Mouse (Mus musculus): ENCODE results near the gene Fbxo27. TPM values are rescaled to one million over a fixed set of nuclear protein-coding genes. Genes with fewer than 3 reads are reported as not detected.

Fbxo27 gene
- total RNA-seq, 2 experiments from 2014 or later: 0.59 to 0.69 TPM

DNA sequence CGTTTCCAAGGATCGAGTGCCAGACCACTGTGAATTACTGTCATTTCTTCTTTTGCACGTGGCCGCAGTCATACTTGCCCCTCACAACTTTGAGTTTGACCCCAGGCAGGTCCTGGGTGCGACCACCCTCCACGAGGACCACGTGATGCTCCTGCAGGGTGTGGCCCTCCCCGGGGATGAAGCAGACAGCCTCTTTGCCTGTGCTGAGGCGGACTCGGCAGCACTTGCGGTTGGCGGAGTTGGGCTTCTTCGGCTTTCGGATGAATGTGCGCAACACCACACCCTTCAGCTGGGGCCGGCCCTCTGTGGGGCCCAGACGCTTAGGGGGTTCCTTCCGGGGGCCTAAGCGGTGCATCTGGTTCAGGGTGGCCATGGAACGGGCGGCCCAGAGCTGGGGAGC is 47.2 kb downstream of the Fbxo27 start:
- no peak for DNase-seq
- intact Hi-C loops (cut with DNase I): no loop called here

- intact Hi-C loops (cut with DNase I): no loop called here
- no peak for DNase-seq
These were observed 48.3 kb downstream of the Fbxo27 start for GRCm38 (mm10) chr7:28740949-28741348.

DNA sequence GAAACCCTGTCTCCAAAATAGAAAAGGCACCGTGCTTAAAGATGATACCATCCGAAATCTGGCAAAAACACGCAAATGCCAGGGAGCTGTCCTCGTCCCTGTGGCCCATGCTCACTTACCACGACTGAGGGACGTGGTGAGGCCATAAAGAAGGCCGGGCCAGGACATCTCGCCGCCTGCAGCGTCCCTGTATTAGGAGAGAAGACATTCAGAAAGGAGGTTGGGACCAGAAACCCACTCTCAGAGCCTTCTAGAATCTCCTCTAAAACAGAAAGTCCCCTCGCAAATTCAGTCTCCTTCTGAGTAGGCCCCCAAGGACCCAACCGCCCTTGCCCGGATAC is 48.7 kb downstream of the Fbxo27 start:
- intact Hi-C loops (cut with DNase I): no loop called here
- no peak for DNase-seq

DNA sequence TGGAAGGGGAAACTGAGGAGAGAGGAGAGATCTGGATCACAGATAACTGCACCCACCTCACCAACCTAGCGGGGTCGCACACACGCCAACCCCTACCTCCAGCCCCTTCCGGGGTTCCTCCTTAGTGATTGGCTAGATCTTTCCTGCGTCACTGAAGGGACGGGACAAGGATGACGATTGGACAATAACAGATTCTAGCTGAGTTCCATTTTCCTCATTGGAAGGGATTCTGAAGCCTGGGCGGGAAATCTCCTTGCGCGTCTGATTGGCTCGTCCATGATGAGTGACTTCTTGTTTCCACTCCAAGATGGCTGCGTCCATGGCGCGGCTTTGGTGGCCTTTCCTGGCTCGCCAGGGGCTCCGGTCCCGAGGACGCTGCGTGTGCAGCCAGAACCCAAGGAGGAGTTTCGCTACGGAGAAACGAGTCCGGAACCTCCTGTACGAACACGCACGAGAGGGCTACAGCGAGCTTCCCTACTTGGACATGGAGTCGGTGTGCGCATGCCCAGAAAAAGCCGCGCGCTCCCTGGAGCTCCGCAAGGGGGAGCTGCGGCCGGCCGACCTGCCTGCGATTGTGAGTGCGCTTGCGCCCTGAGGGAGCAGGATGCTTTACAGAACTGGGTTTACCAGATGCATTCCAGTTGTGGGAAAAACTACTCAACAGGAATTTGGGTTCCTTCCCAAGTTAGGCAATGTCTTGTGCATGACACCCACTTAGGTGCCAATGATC is 49.2 kb downstream of the Fbxo27 start, which contains the start of the genes Mrps12 and Sars2:
Mrps12 (minus strand) TSS at position 112 of the 730 bp plus-strand sequence.
Sars2 (plus strand) TSS at position 284 of the 730 bp plus-strand sequence.
- peak; percentile 88 to 97 for DNase-seq
- intact Hi-C loops (cut with DNase I): no loop called here

Other genes with a start within 250 kb of the Fbxo27 start
- gene Lrfn1, start 240.9 kb upstream of the Fbxo27 start, total RNA-seq (2021): under 1 TPM; 0.20 to 0.30 TPM
- gene Ifnl2, start 182.4 kb upstream of the Fbxo27 start, total RNA-seq (2021): not detected
- not detected for gene Ifnl3, start 170.0 kb upstream of the Fbxo27 start, total RNA-seq (2021)
- gene Sycn, start 152.0 kb upstream of the Fbxo27 start, total RNA-seq (2021): not detected
- gene Nccrp1, start 145.6 kb upstream of the Fbxo27 start, total RNA-seq (2021): not detected
- gene Samd4b, start 94.7 kb upstream of the Fbxo27 start, total RNA-seq (2021): 10 to 100 TPM; 11.6 to 13.9 TPM
- gene Pak4, start 94.7 kb upstream of the Fbxo27 start, total RNA-seq (2021): 1 to 10 TPM; 1.8 to 2.5 TPM
- not detected for gene Acp7, start 61.5 kb upstream of the Fbxo27 start, total RNA-seq (2021)
- gene Fbxo17, start 24.0 kb downstream of the Fbxo27 start, total RNA-seq (2021): 1 to 10 TPM; 3.9 to 5.4 TPM
- 10 to 100 TPM; 33.5 to 34.6 TPM for gene Mrps12, start 49.0 kb downstream of the Fbxo27 start, total RNA-seq (2021)
- 10 to 100 TPM; 14.6 to 16.0 TPM for gene Sars2, start 49.1 kb downstream of the Fbxo27 start, total RNA-seq (2021)
- gene Ccer2, start 63.3 kb downstream of the Fbxo27 start, total RNA-seq (2021): not detected
- gene Sirt2, start 73.9 kb downstream of the Fbxo27 start, total RNA-seq (2021): 10 to 100 TPM; 85.5 to 86.4 TPM
- gene Nfkbib, start 74.7 kb downstream of the Fbxo27 start, total RNA-seq (2021): 10 to 100 TPM; 20.5 to 30.2 TPM
- gene Rinl, start 96.1 kb downstream of the Fbxo27 start, total RNA-seq (2021): 1 to 10 TPM; 1.1 TPM
- gene Hnrnpl, start 115.7 kb downstream of the Fbxo27 start, total RNA-seq (2021): 100 to 1,000 TPM; 111 to 131 TPM
- gene Ech1, start 132.4 kb downstream of the Fbxo27 start, total RNA-seq (2021): 100 to 1,000 TPM; 214 to 252 TPM
- 1 to 10 TPM; 2.5 to 3.1 TPM for gene Lgals4, start 141.0 kb downstream of the Fbxo27 start, total RNA-seq (2021)
- not detected for gene Lgals7, start 171.0 kb downstream of the Fbxo27 start, total RNA-seq (2021)
- gene Capn12, start 188.6 kb downstream of the Fbxo27 start, total RNA-seq (2021): under 1 TPM in 1 of 2 experiments, not detected in 1; 0.15 TPM